Mouse (Mus musculus) heart, adult 2 months (tissue): ENCODE data around the gene Myo6.

ENCODE experiments used
- CTCF ChIP-seq: fragments of 200-600 bp; IDR thresholded peaks from 2 replicates; pipeline ENCODE4 v1.8.1; 2022; ENCODE audit warnings: antibody characterized with exemption, mild to moderate bottlenecking, moderate library complexity
- EP300 ChIP-seq: fragments of 200-500 bp; IDR thresholded peaks from 2 replicates; pipeline ENCODE4 v1.6.1; 2011; ENCODE audit warnings: low read depth, low read length, control low read depth; ENCODE audit not compliant: insufficient read depth

GRCm38 (mm10) chr9:80155277-80155676, 9.6 kb upstream of the Myo6 start:
- no peak for TF ChIP-seq CTCF
- no peak for TF ChIP-seq EP300
